27 mouse cellular contexts compared by ENCODE assay signal in the genomic region with DNA sequence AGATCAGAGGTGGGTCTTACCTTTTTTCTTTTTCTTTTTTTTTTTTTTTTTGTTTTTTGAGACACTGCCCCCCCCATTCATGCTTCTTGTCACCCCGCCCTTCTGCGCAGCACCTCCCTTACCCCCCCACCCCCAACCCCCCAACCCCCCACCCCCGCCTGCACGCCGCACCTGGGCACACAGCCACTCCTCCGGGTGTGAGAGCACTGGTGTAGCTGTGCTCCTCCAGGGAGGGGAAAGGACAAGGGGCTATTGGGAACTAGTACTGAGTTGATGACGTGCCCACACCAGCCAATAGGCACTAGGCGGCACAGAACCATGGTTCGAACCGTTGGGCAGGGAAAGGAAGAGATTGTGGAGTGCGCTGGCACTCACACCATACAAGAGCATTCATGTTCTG. TPM values are rescaled to one million over a fixed set of nuclear protein-coding genes. Genes with fewer than 3 reads are reported as not detected.
A peak's percentile ranks its signal among the peaks of the same experiment; 100 is the strongest.
DNase-seq lines count a peak whose midpoint lies in the region; ATAC-seq lines count a peak whose summit lies in the region.
"Had no signal": no experiment of that assay in that cellular context is flagged by ENCODE, and none has a peak within 500 bp of the region (broad histone marks: within the 10 kb centered on the region; RNA-seq: fewer than 3 reads in every experiment).

No protein-coding gene starts in this region.

- DNase-seq in cerebellum, adult 11-12 months, result peak; percentile 47
- no peak for DNase-seq in cerebellum, adult 9-10 months
- peak; percentile 89 for DNase-seq in heart, adult 11 months
- DNase-seq in heart, embryonic 10.5 days (ENCODE audit: low spot score), result no peak
- peak; percentile 41 for DNase-seq in ZHBTc4 (ENCODE audit: low read depth, low spot score)
- no peak for DNase-seq in layer of hippocampus, adult 9-11 months
- DNase-seq: kidney, adult 8-10 months; kidney, postnatal 14 days; liver, embryonic 13.5 days had no signal

- no peaks in the 10 kb centered on the region for H3K9me3 ChIP-seq in heart, embryonic 10.5 days
- H3K9me3 ChIP-seq in megakaryocyte, embryonic 14.5 days, result no peaks in the 10 kb centered on the region
- H3K9me3 ChIP-seq: embryonic facial prominence, embryonic 15.5 days; limb, embryonic 12.5 days; liver, embryonic 13.5 days; midbrain, embryonic 10.5 days had no signal

- no peaks in the 10 kb centered on the region for H3K4me1 ChIP-seq in heart, embryonic 10.5 days
- peaks cover 3% of the 10 kb centered on the region; the same call in 1 of the 2 replicates for H3K4me1 ChIP-seq in megakaryocyte, embryonic 14.5 days
- H3K4me1 ChIP-seq: embryonic facial prominence, embryonic 15.5 days; limb, embryonic 12.5 days; liver, embryonic 13.5 days; midbrain, embryonic 10.5 days had no signal

- peaks cover 40% of the 10 kb centered on the region for H3K36me3 ChIP-seq in heart, embryonic 10.5 days
- peaks cover 20% of the 10 kb centered on the region for H3K36me3 ChIP-seq in megakaryocyte, embryonic 14.5 days (replicated peaks; ENCODE audit: low read length)

- H3K27me3 ChIP-seq in heart, embryonic 10.5 days (ENCODE audit: insufficient read depth, poor library complexity, severe bottlenecking), result no peaks in the 10 kb centered on the region
- H3K27me3 ChIP-seq in megakaryocyte, embryonic 14.5 days (replicated peaks), result no peaks in the 10 kb centered on the region
- H3K27me3 ChIP-seq: embryonic facial prominence, embryonic 15.5 days; limb, embryonic 12.5 days; liver, embryonic 13.5 days had no signal

- no peak overlapping the region for H3K27ac ChIP-seq in heart, embryonic 10.5 days
- H3K27ac ChIP-seq: embryonic facial prominence, embryonic 15.5 days; hindbrain, embryonic 14.5 days; layer of hippocampus, adult 2 months; limb, embryonic 12.5 days; liver, embryonic 13.5 days; midbrain, embryonic 10.5 days had no signal

- ATAC-seq in megakaryocyte, adult 5-6 weeks (ENCODE audit: poor library complexity, severe bottlenecking), result no peak
- ATAC-seq: forebrain, embryonic 16.5 days had no signal

- WGBS in heart, embryonic 10.5 days, result 84% methylated on average over 11 of the region's 11 CpGs

- H3K4me3 ChIP-seq in heart, embryonic 10.5 days, result no peak overlapping the region
- peak overlapping the region; percentile 78 for H3K4me3 ChIP-seq in megakaryocyte, embryonic 14.5 days (replicated peaks)
- H3K4me3 ChIP-seq: embryonic facial prominence, embryonic 15.5 days; layer of hippocampus, adult 2 months; limb, embryonic 12.5 days; liver, embryonic 13.5 days; midbrain, embryonic 10.5 days had no signal

RNA-seq across cellular contexts. Expression of gene Gm7029, which starts 0.8 kb away (rescaled TPM):
- not detected in 2 replicates for polyA plus RNA-seq in heart, embryonic 10.5 days (2016; fragmentation: Nextera tagmentation; extraction: Ambion mirVana)
- not detected in 2 replicates for polyA plus RNA-seq in megakaryocyte, embryonic 14.5 days (2012; ENCODE audit: insufficient read depth, low replicate concordance)
- not detected in 2 replicates for total RNA-seq in megakaryocyte, adult 5-6 weeks (2015)
- total RNA-seq in megakaryocyte, adult 5-6 weeks (2017), result not detected in 2 replicates
- total RNA-seq: adrenal gland, adult 18-20 months; heart, postnatal 36 days; layer of hippocampus, adult 2 months; MEL; midbrain, postnatal 0 days; neutrophil, adult 5-6 weeks had no signal
- polyA plus RNA-seq: embryonic facial prominence, embryonic 15.5 days; forebrain, embryonic 16.5 days; gonadal fat pad, adult 2 months; heart, embryonic 14.5 days; hindbrain, embryonic 14.5 days; intestine, embryonic 14.5 days; limb, embryonic 12.5 days; liver, embryonic 13.5 days; lung, embryonic 16.5 days; midbrain, embryonic 10.5 days; midbrain, postnatal 0 days; small intestine, adult 2 months had no signal

RNA-seq across cellular contexts. Expression of gene Kifc1, which starts 16.1 kb away (rescaled TPM):
- polyA plus RNA-seq in heart, embryonic 10.5 days (2016; fragmentation: Nextera tagmentation; extraction: Ambion mirVana), result 3.6 and 5.2 TPM in 2 replicates
- 9.8 and 31.7 TPM in 2 replicates for polyA plus RNA-seq in megakaryocyte, embryonic 14.5 days (2012; ENCODE audit: insufficient read depth, low replicate concordance)
- total RNA-seq in megakaryocyte, adult 5-6 weeks (2015), result 9.0 and 12.9 TPM in 2 replicates
- total RNA-seq in megakaryocyte, adult 5-6 weeks (2017), result 40.1 and 41.3 TPM in 2 replicates

RNA-seq across cellular contexts. Expression of gene Platr17, which starts 30.5 kb away (rescaled TPM):
- 0.28 and 0.73 TPM in 2 replicates for polyA plus RNA-seq in heart, embryonic 10.5 days (2016; fragmentation: Nextera tagmentation; extraction: Ambion mirVana)
- not detected in 2 replicates for polyA plus RNA-seq in megakaryocyte, embryonic 14.5 days (2012; ENCODE audit: insufficient read depth, low replicate concordance)
- 4.9 and 9.8 TPM in 2 replicates for total RNA-seq in megakaryocyte, adult 5-6 weeks (2015)
- total RNA-seq in megakaryocyte, adult 5-6 weeks (2017), result 2.6 and 5.9 TPM in 2 replicates
- total RNA-seq: adrenal gland, adult 18-20 months; heart, postnatal 36 days; MEL had no signal
- polyA plus RNA-seq: gonadal fat pad, adult 2 months; small intestine, adult 2 months had no signal

RNA-seq across cellular contexts. Expression of gene Cd320, which starts 31.5 kb away (rescaled TPM):
- 61.6 and 75.7 TPM in 2 replicates for polyA plus RNA-seq in heart, embryonic 10.5 days (2016; fragmentation: Nextera tagmentation; extraction: Ambion mirVana)
- 16.0 and 94.0 TPM in 2 replicates for polyA plus RNA-seq in megakaryocyte, embryonic 14.5 days (2012; ENCODE audit: insufficient read depth, low replicate concordance)
- total RNA-seq in megakaryocyte, adult 5-6 weeks (2015), result 2.5 and 4.0 TPM in 2 replicates
- total RNA-seq in megakaryocyte, adult 5-6 weeks (2017), result 0.85 and 1.5 TPM in 2 replicates

RNA-seq across cellular contexts. Expression of gene Daxx, which starts 34.8 kb away (rescaled TPM):
- polyA plus RNA-seq in heart, embryonic 10.5 days (2016; fragmentation: Nextera tagmentation; extraction: Ambion mirVana), result 46.6 and 52.9 TPM in 2 replicates
- polyA plus RNA-seq in megakaryocyte, embryonic 14.5 days (2012; ENCODE audit: insufficient read depth, low replicate concordance), result 11.0 and 20.0 TPM in 2 replicates
- 42.1 and 49.7 TPM in 2 replicates for total RNA-seq in megakaryocyte, adult 5-6 weeks (2015)
- 39.3 and 63.3 TPM in 2 replicates for total RNA-seq in megakaryocyte, adult 5-6 weeks (2017)

Comparison
In these comparisons a context has a peak if more than half of its experiments do, and no peak if none do; other contexts are left out.
1. DNase-seq: peak in cerebellum, adult 11-12 months (single experiment), heart, adult 11 months (single experiment) and ZHBTc4 (single experiment); none in cerebellum, adult 9-10 months (single experiment), heart, embryonic 10.5 days (single experiment) and layer of hippocampus, adult 9-11 months (single experiment).